Mouse (Mus musculus) heart, embryonic 11.5 days (tissue): ENCODE results near the gene Hs6st3. TPM values are rescaled to one million over a fixed set of nuclear protein-coding genes. Genes with fewer than 3 reads are reported as not detected.

ENCODE experiments used
- ATAC-seq: fragments of 200-750 bp; cut with Nextera tagmentation; replicated peaks from 2 replicates; pipeline ENCODE4 v1.8.0; 2017; ENCODE audit warnings: moderate library complexity; ENCODE audit not compliant: insufficient number of reproducible peaks, low FRiP score, low TSS enrichment
- H3K27ac ChIP-seq: fragments of 300-500 bp; sonication (generic); 2 replicates; pipeline ENCODE4 v1.5.1; 2014; ENCODE audit warnings: mild to moderate bottlenecking, low read depth, low read length
- H3K27me3 ChIP-seq: fragments of 300-500 bp; sonication (generic); 2 replicates; pipeline ENCODE4 v1.6.1; 2014; ENCODE audit warnings: mild to moderate bottlenecking, low read length, mixed read lengths; ENCODE audit not compliant: control insufficient read depth, insufficient read depth
- H3K36me3 ChIP-seq: fragments of 300-500 bp; sonication (generic); 2 replicates; pipeline ENCODE4 v1.6.1; 2014; ENCODE audit warnings: mild to moderate bottlenecking, low read length, moderate library complexity, mixed read lengths; ENCODE audit not compliant: control insufficient read depth, insufficient read depth
- H3K4me1 ChIP-seq: fragments of 300-500 bp; sonication (generic); 2 replicates; pipeline ENCODE4 v1.6.1; 2014; ENCODE audit warnings: low read length; ENCODE audit not compliant: control insufficient read depth, insufficient read depth
- H3K4me2 ChIP-seq: fragments of 300-500 bp; sonication (generic); 2 replicates; pipeline ENCODE4 v1.6.1; 2014; ENCODE audit warnings: mild to moderate bottlenecking, moderate library complexity
- H3K4me3 ChIP-seq: fragments of 300-500 bp; sonication (generic); 2 replicates; pipeline ENCODE4 v1.5.1; 2014; ENCODE audit warnings: low read depth, low read length
- H3K9ac ChIP-seq: fragments of 300-500 bp; sonication (generic); 2 replicates; pipeline ENCODE4 v1.6.1; 2014; ENCODE audit warnings: mild to moderate bottlenecking, low read depth, low read length, moderate library complexity
- H3K9me3 ChIP-seq: fragments of 300-500 bp; sonication (generic); replicated peaks from 2 replicates; pipeline ENCODE4 v1.6.1; 2016; ENCODE audit warnings: low read length; ENCODE audit not compliant: control insufficient read depth
- WGBS: fragments of 180-500 bp; shearing (Covaris S2); extraction: QIAGEN DNeasy Blood & Tissue Kit; methylation state at CpG from one replicate; pipeline ENCODE4 v1.1.7; 2014; ENCODE audit not compliant: insufficient replicate concordance; 5-methylcytosine and 5-hydroxymethylcytosine counted together
- polyA plus RNA-seq: library from polyadenylated mRNA; unstranded; fragments of >200 nt; fragmentation: Nextera tagmentation; extraction: Ambion mirVana; gene quantifications from 2 replicates; pipeline ENCODE4 v1.2.1, GENCODE M21; 2014

Hs6st3 gene
- polyA plus RNA-seq, 1 experiment from 2014 or later, result 0.20 TPM

DNA sequence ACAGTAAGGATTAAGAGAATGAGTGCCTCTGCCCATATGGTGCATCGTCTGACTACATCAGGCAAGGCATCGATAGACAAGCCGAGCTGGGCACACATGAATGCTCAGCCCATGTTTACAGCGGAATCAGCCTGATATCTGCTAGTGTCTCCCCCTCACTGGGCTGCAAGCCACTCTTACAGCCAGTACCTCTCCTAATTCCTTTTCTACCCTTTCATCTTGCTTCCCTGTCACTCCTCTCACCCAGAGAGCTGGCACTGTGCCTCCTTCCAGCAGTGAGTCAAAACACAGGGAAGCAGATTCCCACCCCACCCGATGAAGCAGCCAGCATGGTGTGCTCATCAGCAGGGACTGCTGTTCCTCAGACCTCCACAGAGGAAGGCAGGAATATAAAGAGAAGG, 527.6 kb downstream of the Hs6st3 start:
- no peaks in the 10 kb centered on the region for H3K27me3 ChIP-seq
- ATAC-seq, result no peak
- H3K9me3 ChIP-seq, result no peaks in the 10 kb centered on the region
- no peak overlapping the region for H3K9ac ChIP-seq
- H3K4me2 ChIP-seq, result no peak overlapping the region
- H3K4me3 ChIP-seq, result no peak overlapping the region
- no peaks in the 10 kb centered on the region for H3K36me3 ChIP-seq
- no peaks in the 10 kb centered on the region for H3K4me1 ChIP-seq
- WGBS, result 67% methylated on average over 5 of the region's 5 CpGs
- no peak overlapping the region for H3K27ac ChIP-seq

GRCm38 (mm10) chr14:119667421-119667820, 529.3 kb downstream of the Hs6st3 start:
- no peaks in the 10 kb centered on the region for H3K27me3 ChIP-seq
- no peaks in the 10 kb centered on the region for H3K9me3 ChIP-seq
- 78% methylated on average over 1 of the region's 1 CpGs for WGBS
- ATAC-seq, result no peak
- no peak overlapping the region for H3K9ac ChIP-seq
- H3K4me1 ChIP-seq, result no peaks in the 10 kb centered on the region
- H3K4me3 ChIP-seq, result no peak overlapping the region
- H3K27ac ChIP-seq, result no peak overlapping the region
- H3K4me2 ChIP-seq, result no peak overlapping the region
- no peaks in the 10 kb centered on the region for H3K36me3 ChIP-seq

DNA sequence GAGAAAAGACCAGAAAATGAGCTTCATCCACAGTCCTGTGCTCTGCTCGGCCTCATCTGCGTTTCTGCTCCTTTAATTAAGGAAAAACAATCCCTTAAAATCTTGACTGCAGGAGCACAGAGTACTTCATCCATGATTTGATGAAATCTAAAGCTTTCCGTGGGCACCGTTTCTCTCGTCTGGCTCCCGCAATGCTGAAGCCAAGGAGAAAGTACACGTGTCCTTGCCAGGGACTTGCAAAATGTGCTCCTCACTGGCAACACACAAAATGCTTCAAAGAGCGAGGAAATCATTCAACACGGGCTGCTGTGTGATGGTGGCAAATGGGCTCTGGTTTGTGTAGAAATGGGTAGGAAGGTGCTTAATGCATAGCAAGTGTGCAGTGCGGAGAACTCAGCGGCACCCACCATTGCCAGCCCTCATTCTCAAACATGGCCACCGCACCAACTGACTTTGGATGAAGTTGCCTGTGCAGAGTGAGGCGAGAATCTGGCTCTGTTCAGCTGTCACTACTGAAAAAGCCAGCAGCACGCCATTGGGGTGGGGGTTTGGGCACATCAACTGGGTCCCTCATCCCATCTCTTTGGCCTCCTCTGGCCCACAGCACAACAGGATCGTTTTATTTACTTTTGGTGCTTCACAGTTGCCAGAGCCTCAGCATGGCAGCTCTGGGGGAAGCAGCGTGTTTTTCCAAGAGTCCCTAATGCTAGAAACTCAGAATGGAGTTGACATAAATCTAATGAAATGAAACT, 532.9 kb downstream of the Hs6st3 start:
- no peak for ATAC-seq
- Histone ChIP-seq H3K27ac (no peak overlapping the region), H3K4me3 (no peak overlapping the region), H3K27me3 (no peaks in the 10 kb centered on the region), H3K9me3 (no peaks in the 10 kb centered on the region), H3K9ac (no peak overlapping the region), H3K4me1 (no peaks in the 10 kb centered on the region), H3K36me3 (no peaks in the 10 kb centered on the region), H3K4me2 (no peak overlapping the region)
- 85% methylated on average over 16 of the region's 16 CpGs for WGBS

DNA sequence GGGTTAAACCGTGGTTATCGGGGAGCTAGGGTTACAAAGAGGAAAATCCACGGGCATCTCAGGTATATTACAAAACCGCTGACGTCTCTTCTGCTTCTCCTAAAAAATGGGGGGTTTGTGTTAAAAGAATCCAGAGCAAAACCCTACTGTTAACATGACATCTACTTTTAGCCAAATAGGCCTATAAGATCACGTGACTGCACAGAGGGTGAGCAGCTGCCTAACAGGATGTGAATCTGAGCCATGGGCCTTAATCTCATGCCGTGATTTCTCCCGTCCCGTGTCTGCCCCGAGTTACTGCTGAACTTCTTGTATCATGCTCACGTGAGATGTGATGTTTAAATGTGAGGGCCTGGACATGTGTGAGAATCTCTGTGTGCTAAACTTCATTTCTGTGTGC, 540.4 kb downstream of the Hs6st3 start:
- ATAC-seq, result no peak
- Histone ChIP-seq H3K27ac (no peak overlapping the region), H3K27me3 (no peaks in the 10 kb centered on the region), H3K4me2 (no peak overlapping the region), H3K9ac (no peak overlapping the region), H3K9me3 (no peaks in the 10 kb centered on the region), H3K4me3 (no peak overlapping the region), H3K4me1 (no peaks in the 10 kb centered on the region), H3K36me3 (no peaks in the 10 kb centered on the region)
- 85% methylated on average over 11 of the region's 11 CpGs for WGBS

DNA sequence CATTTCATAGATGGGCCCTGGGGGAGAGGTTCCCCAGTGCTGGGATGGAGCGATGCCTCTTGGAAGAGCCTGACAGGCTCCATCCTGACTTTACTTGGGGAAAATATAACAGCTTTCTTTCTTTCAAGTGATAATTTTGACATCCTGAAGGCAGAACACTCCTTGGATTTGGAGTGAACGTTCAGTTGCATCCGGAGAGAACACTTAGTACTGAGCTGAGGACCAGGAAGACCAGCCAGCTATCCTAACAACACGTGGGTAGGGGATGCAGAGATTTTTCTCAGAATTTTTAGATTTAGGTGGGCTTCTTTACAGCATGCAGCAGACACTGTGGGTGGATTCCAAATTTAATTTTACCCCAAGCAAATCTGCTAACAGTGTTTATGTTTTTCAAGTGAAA, 541.9 kb downstream of the Hs6st3 start:
- Histone ChIP-seq H3K27ac (no peak overlapping the region), H3K27me3 (no peaks in the 10 kb centered on the region), H3K36me3 (no peaks in the 10 kb centered on the region), H3K9me3 (no peaks in the 10 kb centered on the region), H3K4me3 (no peak overlapping the region), H3K9ac (no peak overlapping the region), H3K4me1 (no peaks in the 10 kb centered on the region), H3K4me2 (no peak overlapping the region)
- WGBS, result 83% methylated on average over 4 of the region's 4 CpGs
- no peak for ATAC-seq

- Histone ChIP-seq H3K36me3 (no peaks in the 10 kb centered on the region), H3K27ac (no peak overlapping the region), H3K4me2 (no peak overlapping the region), H3K27me3 (no peaks in the 10 kb centered on the region), H3K9ac (no peak overlapping the region), H3K4me1 (no peaks in the 10 kb centered on the region), H3K4me3 (no peak overlapping the region), H3K9me3 (no peaks in the 10 kb centered on the region)
- 61% methylated on average over 2 of the region's 2 CpGs for WGBS
- no peak for ATAC-seq
Measured at GRCm38 (mm10) chr14:119687885-119688284, 549.7 kb downstream of the Hs6st3 start.

GRCm38 (mm10) chr14:119699982-119700381, 561.8 kb downstream of the Hs6st3 start:
- no peak for ATAC-seq
- Histone ChIP-seq H3K4me1 (no peaks in the 10 kb centered on the region), H3K9me3 (no peaks in the 10 kb centered on the region), H3K4me3 (no peak overlapping the region), H3K4me2 (no peak overlapping the region), H3K9ac (no peak overlapping the region), H3K27me3 (no peaks in the 10 kb centered on the region), H3K36me3 (no peaks in the 10 kb centered on the region), H3K27ac (no peak overlapping the region)
- 82% methylated on average over 4 of the region's 4 CpGs for WGBS

- no peak overlapping the region for H3K9ac ChIP-seq
- H3K4me1 ChIP-seq, result no peaks in the 10 kb centered on the region
- H3K9me3 ChIP-seq, result no peaks in the 10 kb centered on the region
- no peaks in the 10 kb centered on the region for H3K27me3 ChIP-seq
- no peak overlapping the region for H3K4me3 ChIP-seq
- no peak overlapping the region for H3K4me2 ChIP-seq
- ATAC-seq, result no peak
- H3K36me3 ChIP-seq, result no peaks in the 10 kb centered on the region
- 67% methylated on average over 3 of the region's 3 CpGs for WGBS
- no peak overlapping the region for H3K27ac ChIP-seq
Measured at GRCm38 (mm10) chr14:119714712-119715111, 576.6 kb downstream of the Hs6st3 start.

DNA sequence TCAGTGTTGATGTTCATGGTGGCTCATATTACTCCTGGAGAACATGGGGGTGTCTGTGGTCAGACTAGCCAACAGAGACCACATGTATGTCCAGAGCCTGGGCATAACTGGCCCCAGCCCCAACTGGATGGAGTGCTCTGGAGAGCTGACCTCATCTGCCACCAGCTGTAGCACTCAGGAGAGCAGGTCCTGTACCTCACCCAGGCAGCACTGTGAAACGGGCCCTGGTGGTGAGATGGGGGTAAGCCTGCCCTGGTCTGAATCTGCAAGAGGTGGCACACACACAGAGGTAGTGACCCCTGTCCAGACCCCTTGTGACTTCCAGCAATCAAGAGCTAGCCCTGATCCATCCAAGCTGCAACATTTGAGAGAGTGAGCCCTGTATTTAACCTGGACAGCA, 579.2 kb downstream of the Hs6st3 start:
- Histone ChIP-seq H3K9me3 (no peaks in the 10 kb centered on the region), H3K4me3 (no peak overlapping the region), H3K4me2 (no peak overlapping the region), H3K27ac (no peak overlapping the region), H3K36me3 (no peaks in the 10 kb centered on the region), H3K9ac (no peak overlapping the region), H3K27me3 (no peaks in the 10 kb centered on the region), H3K4me1 (no peaks in the 10 kb centered on the region)
- WGBS, result 52% methylated on average over 1 of the region's 1 CpGs
- no peak for ATAC-seq
